ENCODE assay signal across 9 mouse cellular contexts in genomic region chr8:121573275-121573674, GRCm38 (mm10). TPM values are rescaled to one million over a fixed set of nuclear protein-coding genes. Genes with fewer than 3 reads are reported as not detected.
DNase-seq lines count a peak whose midpoint lies in the region; ATAC-seq and TF ChIP-seq lines count a peak whose summit lies in the region.
"Had no signal": no experiment of that assay in that cellular context is flagged by ENCODE, and none has a peak within 500 bp of the region (broad histone marks: within the 10 kb centered on the region; RNA-seq: fewer than 3 reads in every experiment).

No protein-coding gene starts in this region.

- peak; percentile 36 for TF ChIP-seq CTCF in heart, adult 2 months (IDR thresholded peaks at IDR 0.05)

- no peak overlapping the region for H3K4me3 ChIP-seq in neural tube, embryonic 14.5 days (ENCODE audit: low read depth, low read length)
- no peak overlapping the region for H3K4me3 ChIP-seq in neural tube, embryonic 15.5 days (replicated peaks)
- no peak overlapping the region for H3K4me3 ChIP-seq in heart, adult 2 months

- no peaks in the 10 kb centered on the region for H3K27me3 ChIP-seq in neural tube, embryonic 14.5 days (ENCODE audit: control insufficient read depth, insufficient read depth, low read length)
- H3K27me3 ChIP-seq in neural tube, embryonic 15.5 days (replicated peaks), result no peaks in the 10 kb centered on the region
- H3K27me3 ChIP-seq in heart, adult 2 months (ENCODE audit: control insufficient read depth, insufficient read depth, low read length), result no peaks in the 10 kb centered on the region

- no peaks in the 10 kb centered on the region; the same call in 1 of the 2 replicates for H3K79me2 ChIP-seq in heart, adult 2 months (replicated peaks; ENCODE audit: control insufficient read depth, insufficient read depth, low read length)

- peaks cover 25% of the 10 kb centered on the region for H3K4me1 ChIP-seq in neural tube, embryonic 14.5 days (ENCODE audit: control insufficient read depth, insufficient read depth, low read length)
- H3K4me1 ChIP-seq in neural tube, embryonic 15.5 days, result peaks cover 51% of the 10 kb centered on the region
- peaks cover 22% of the 10 kb centered on the region for H3K4me1 ChIP-seq in heart, adult 2 months (ENCODE audit: control insufficient read depth, insufficient read depth, low read length)

- H3K36me3 ChIP-seq in neural tube, embryonic 14.5 days (ENCODE audit: control insufficient read depth, insufficient read depth, low read length), result no peaks in the 10 kb centered on the region
- H3K36me3 ChIP-seq in neural tube, embryonic 15.5 days, result no peaks in the 10 kb centered on the region
- no peaks in the 10 kb centered on the region for H3K36me3 ChIP-seq in heart, adult 2 months (ENCODE audit: control insufficient read depth, insufficient read depth, low read length)

- intact Hi-C loops in heart, adult 2 months (cut with DNase I), result no loop called here

- ATAC-seq in neural tube, embryonic 14.5 days (ENCODE audit: low read depth), result peak; percentile 32; the same call in 1 of the 2 replicates
- ATAC-seq in neural tube, embryonic 15.5 days (ENCODE audit: low FRiP score), result no peak
- ATAC-seq in neutrophil, adult 5-6 weeks (ENCODE audit: extremely low read depth, insufficient number of reproducible peaks, low FRiP score, poor library complexity, severe bottlenecking), result peak; percentile 79

- no peaks in the 10 kb centered on the region for H3K9me3 ChIP-seq in neural tube, embryonic 14.5 days (ENCODE audit: control insufficient read depth, low read length)
- no peaks in the 10 kb centered on the region for H3K9me3 ChIP-seq in neural tube, embryonic 15.5 days (replicated peaks)

- DNase-seq in adrenal gland, postnatal 36 days, result peak; percentile 92 to 95
- DNase-seq in heart, adult 2 months, result peak; percentile 72 to 81
- peak; percentile 70 for DNase-seq in liver
- DNase-seq in layer of hippocampus, adult 8-10 months (ENCODE audit: low spot score in 2 of 2), result no peak
- DNase-seq in B cell, adult 2 months, result no peak

- no peak for TF ChIP-seq POLR2A in heart, adult 2 months (IDR thresholded peaks at IDR 0.05; ENCODE audit: insufficient read depth, low read depth, low read length)

- 55% methylated on average over 3 of the region's 3 CpGs for WGBS in neural tube, embryonic 14.5 days
- WGBS in neural tube, embryonic 15.5 days, result 55% methylated on average over 3 of the region's 3 CpGs
- 5% methylated on average over 3 of the region's 3 CpGs for WGBS in heart, adult 2 months

- no peak overlapping the region for H3K4me2 ChIP-seq in neural tube, embryonic 14.5 days (ENCODE audit: low read depth, low read length)
- no peak overlapping the region for H3K4me2 ChIP-seq in neural tube, embryonic 15.5 days

- no peak overlapping the region for H3K27ac ChIP-seq in neural tube, embryonic 14.5 days (ENCODE audit: low read depth, low read length)
- no peak overlapping the region for H3K27ac ChIP-seq in neural tube, embryonic 15.5 days (replicated peaks)
- peak overlapping the region; percentile 64 for H3K27ac ChIP-seq in heart, adult 2 months

- no peak for TF ChIP-seq EP300 in heart, adult 2 months (IDR thresholded peaks at IDR 0.05; ENCODE audit: insufficient read depth, low read depth, low read length)

- no peak overlapping the region for H3K9ac ChIP-seq in neural tube, embryonic 14.5 days (replicated peaks; ENCODE audit: low read depth, low read length)
- no peak overlapping the region for H3K9ac ChIP-seq in neural tube, embryonic 15.5 days (replicated peaks)
- H3K9ac ChIP-seq in heart, adult 2 months (ENCODE audit: low read depth, low read length), result no peak overlapping the region

RNA-seq across cellular contexts. Expression of gene Fbxo31, which starts 5.3 kb away (rescaled TPM):
- polyA plus RNA-seq in neural tube, embryonic 14.5 days (2014; fragmentation: Nextera tagmentation; extraction: Ambion mirVana), result 33.9 and 39.6 TPM in 2 replicates
- polyA plus RNA-seq in neural tube, embryonic 15.5 days (2015; fragmentation: Nextera tagmentation; extraction: Ambion mirVana), result 38.3 and 44.2 TPM in 2 replicates
- 10 to 100 TPM; 45.4 to 54.8 TPM for total RNA-seq in adrenal gland, postnatal 36 days (2021)
- total RNA-seq in heart, adult 2 months (2021), result 100 to 1,000 TPM in 1 of 2 experiments, 10 to 100 TPM in 1; 96.7 to 124 TPM
- polyA plus RNA-seq in heart, adult 2 months (2012; rRNA removed), result 74.4 and 106 TPM in 2 replicates
- 27.7 and 35.0 TPM in 2 replicates for total RNA-seq in neutrophil, adult 5-6 weeks (2017)
- total RNA-seq in layer of hippocampus, adult 8-10 months (2022), result 100 to 1,000 TPM in 3 of 4 experiments, 10 to 100 TPM in 1; 96.9 to 103 (median 102) TPM

RNA-seq across cellular contexts. Expression of gene Map1lc3b, which starts 16.9 kb away (rescaled TPM):
- polyA plus RNA-seq in neural tube, embryonic 14.5 days (2014; fragmentation: Nextera tagmentation; extraction: Ambion mirVana), result 427 and 428 TPM in 2 replicates
- polyA plus RNA-seq in neural tube, embryonic 15.5 days (2015; fragmentation: Nextera tagmentation; extraction: Ambion mirVana), result 315 and 351 TPM in 2 replicates
- 100 to 1,000 TPM; 179 to 206 TPM for total RNA-seq in adrenal gland, postnatal 36 days (2021)
- total RNA-seq in heart, adult 2 months (2021), result 100 to 1,000 TPM; 235 to 277 TPM
- polyA plus RNA-seq in heart, adult 2 months (2012; rRNA removed), result 129 and 131 TPM in 2 replicates
- total RNA-seq in neutrophil, adult 5-6 weeks (2017), result 233 and 265 TPM in 2 replicates
- total RNA-seq in layer of hippocampus, adult 8-10 months (2022), result 100 to 1,000 TPM; 143 to 187 (median 172) TPM

RNA-seq across cellular contexts. Expression of gene 1700018B08Rik, which starts 29.2 kb away (rescaled TPM):
- polyA plus RNA-seq in neural tube, embryonic 14.5 days (2014; fragmentation: Nextera tagmentation; extraction: Ambion mirVana), result not detected in 2 replicates
- not detected in 2 replicates for polyA plus RNA-seq in neural tube, embryonic 15.5 days (2015; fragmentation: Nextera tagmentation; extraction: Ambion mirVana)
- total RNA-seq in adrenal gland, postnatal 36 days (2021), result not detected
- not detected for total RNA-seq in heart, adult 2 months (2021)
- 0.41 TPM in 1 of 2 replicates, not detected in the other for polyA plus RNA-seq in heart, adult 2 months (2012; rRNA removed)
- total RNA-seq in neutrophil, adult 5-6 weeks (2017), result not detected in 2 replicates
- total RNA-seq in layer of hippocampus, adult 8-10 months (2022), result not detected
- polyA plus RNA-seq: limb, embryonic 14.5 days had no signal

Comparison
In these comparisons a context has a peak if more than half of its experiments do, and no peak if none do; other contexts are left out.
1. DNase-seq: peak in adrenal gland, postnatal 36 days (2 of 2), heart, adult 2 months (2 of 2) and liver (single experiment); none in layer of hippocampus, adult 8-10 months (0 of 2) and B cell, adult 2 months (0 of 2).